Mouse (Mus musculus): ENCODE measurements around the gene Cd151. TPM values are rescaled to one million over a fixed set of nuclear protein-coding genes. Genes with fewer than 3 reads are reported as not detected.
A peak's percentile ranks its signal among the peaks of the same experiment; 100 is the strongest.

Gene Cd151
- total and polyA plus RNA-seq, 2 experiments from 2014 or later, result 12.4 to 55.8 TPM

GRCm38 (mm10) chr7:141469352-141469751 is 2.2 kb downstream of the Cd151 start:
- no peak for TF ChIP-seq CTCF (IDR thresholded peaks at IDR 0.05; ENCODE audit: low read depth)

GRCm38 (mm10) chr7:141469901-141470636 is 2.9 kb downstream of the Cd151 start:
- Histone ChIP-seq H3K9ac (no peak overlapping the region), H3K27ac (ENCODE audit: low read depth, low read length) (peak overlapping the region; percentile 9; the same call in 1 of the 2 replicates), H3K9me3 (ENCODE audit: low read length) (no peaks in the 10 kb centered on the region), H3K27me3 (ENCODE audit: insufficient read depth, low read length) (peaks cover 12% of the 10 kb centered on the region), H3K36me3 (ENCODE audit: insufficient read depth) (peaks cover 23% of the 10 kb centered on the region), H3K4me3 (ENCODE audit: low read depth, low read length) (no peak overlapping the region), H3K4me1 (ENCODE audit: insufficient read depth) (peaks cover 28% of the 10 kb centered on the region), H3K4me2 (ENCODE audit: low read depth) (peak overlapping the region; percentile 72; the same call in 1 of the 2 replicates)
- DNase-seq, result no peak
- no peak for TF ChIP-seq CTCF (IDR thresholded peaks at IDR 0.05; ENCODE audit: low read depth)
- WGBS, result 90% methylated on average over 18 of the region's 18 CpGs
- ATAC-seq, result no peak

More at GRCm38 (mm10) chr7:141469352-141469751, 2.2 kb downstream of the Cd151 start:
- Histone ChIP-seq H3K36me3 (ENCODE audit: insufficient read depth) (peaks cover 23% of the 10 kb centered on the region), H3K27ac (ENCODE audit: low read depth, low read length) (peak overlapping the region; percentile 84; the same call in 1 of the 2 replicates), H3K4me2 (ENCODE audit: low read depth) (peak overlapping the region; percentile 72), H3K9ac (peak overlapping the region; percentile 69), H3K4me1 (ENCODE audit: insufficient read depth) (peaks cover 27% of the 10 kb centered on the region), H3K9me3 (ENCODE audit: low read length) (no peaks in the 10 kb centered on the region), H3K27me3 (ENCODE audit: insufficient read depth, low read length) (peaks cover 18% of the 10 kb centered on the region), H3K4me3 (ENCODE audit: low read depth, low read length) (peak overlapping the region; percentile 62; the same call in 1 of the 2 replicates)
- 87% methylated on average over 6 of the region's 6 CpGs for WGBS
- no peak for DNase-seq
- no peak for ATAC-seq

GRCm38 (mm10) chr7:141470637-141470944 is 3.4 kb downstream of the Cd151 start:
- H3K36me3 ChIP-seq (ENCODE audit: insufficient read depth), result peaks cover 23% of the 10 kb centered on the region
- H3K27me3 ChIP-seq (ENCODE audit: insufficient read depth, low read length), result peaks cover 7% of the 10 kb centered on the region
- DNase-seq (no peak), ATAC-seq (no peak)
- no peak overlapping the region for H3K9ac ChIP-seq
- H3K4me3 ChIP-seq (ENCODE audit: low read depth, low read length), result no peak overlapping the region
- no peak for TF ChIP-seq CTCF (IDR thresholded peaks at IDR 0.05; ENCODE audit: low read depth)
- no peaks in the 10 kb centered on the region for H3K9me3 ChIP-seq (ENCODE audit: low read length)
- H3K4me1 ChIP-seq (ENCODE audit: insufficient read depth), result peaks cover 28% of the 10 kb centered on the region
- no peak overlapping the region for H3K27ac ChIP-seq (ENCODE audit: low read depth, low read length)
- 94% methylated on average over 10 of the region's 10 CpGs for WGBS
- H3K4me2 ChIP-seq (ENCODE audit: low read depth), result no peak overlapping the region

- ATAC-seq, result no peak
- peaks cover under 1% of the 10 kb centered on the region; the same call in 1 of the 2 replicates for H3K27me3 ChIP-seq (ENCODE audit: insufficient read depth, low read length)
- no peak for DNase-seq
- TF ChIP-seq CTCF (IDR thresholded peaks at IDR 0.05; ENCODE audit: low read depth), result no peak
- peaks cover 23% of the 10 kb centered on the region for H3K36me3 ChIP-seq (ENCODE audit: insufficient read depth)
- no peak overlapping the region for H3K9ac ChIP-seq
- no peaks in the 10 kb centered on the region for H3K9me3 ChIP-seq (ENCODE audit: low read length)
- H3K4me1 ChIP-seq (ENCODE audit: insufficient read depth), result peaks cover 28% of the 10 kb centered on the region
- H3K4me2 ChIP-seq (ENCODE audit: low read depth), result no peak overlapping the region
- H3K27ac ChIP-seq (ENCODE audit: low read depth, low read length), result no peak overlapping the region
- WGBS, result 88% methylated on average over 1 of the region's 1 CpGs
- H3K4me3 ChIP-seq (ENCODE audit: low read depth, low read length), result no peak overlapping the region
These were observed 4.0 kb downstream of the Cd151 start for GRCm38 (mm10) chr7:141471236-141471635.

GRCm38 (mm10) chr7:141472226-141472625 is 5.0 kb downstream of the Cd151 start:
- peaks cover 23% of the 10 kb centered on the region for H3K4me1 ChIP-seq (ENCODE audit: insufficient read depth)
- H3K36me3 ChIP-seq (ENCODE audit: insufficient read depth), result peaks cover 23% of the 10 kb centered on the region
- 82% methylated on average over 6 of the region's 6 CpGs for WGBS

GRCm38 (mm10) chr7:141472763-141473162 is 5.6 kb downstream of the Cd151 start:
- no peak overlapping the region for H3K9ac ChIP-seq
- no peak overlapping the region for H3K4me2 ChIP-seq (ENCODE audit: low read depth)
- H3K9me3 ChIP-seq (ENCODE audit: low read length), result no peaks in the 10 kb centered on the region
- H3K4me1 ChIP-seq (ENCODE audit: insufficient read depth), result peaks cover 22% of the 10 kb centered on the region
- H3K27me3 ChIP-seq (ENCODE audit: insufficient read depth, low read length), result no peaks in the 10 kb centered on the region
- H3K36me3 ChIP-seq (ENCODE audit: insufficient read depth), result peaks cover 23% of the 10 kb centered on the region
- H3K4me3 ChIP-seq (ENCODE audit: low read depth, low read length), result no peak overlapping the region
- ATAC-seq, result no peak
- DNase-seq, result no peak
- 88% methylated on average over 6 of the region's 6 CpGs for WGBS
- TF ChIP-seq CTCF (IDR thresholded peaks at IDR 0.05; ENCODE audit: low read depth), result no peak
- no peak overlapping the region for H3K27ac ChIP-seq (ENCODE audit: low read depth, low read length)

More at GRCm38 (mm10) chr7:141472226-141472625, 5.0 kb downstream of the Cd151 start:
- H3K4me3 ChIP-seq (ENCODE audit: low read depth, low read length), result no peak overlapping the region
- ATAC-seq (no peak), DNase-seq (no peak)
- H3K27ac ChIP-seq (ENCODE audit: low read depth, low read length), result no peak overlapping the region
- H3K4me2 ChIP-seq (ENCODE audit: low read depth), result no peak overlapping the region
- no peak for TF ChIP-seq CTCF (IDR thresholded peaks at IDR 0.05; ENCODE audit: low read depth)
- H3K27me3 ChIP-seq (ENCODE audit: insufficient read depth, low read length), result no peaks in the 10 kb centered on the region
- no peaks in the 10 kb centered on the region for H3K9me3 ChIP-seq (ENCODE audit: low read length)
- no peak overlapping the region for H3K9ac ChIP-seq

- Histone ChIP-seq H3K27ac (ENCODE audit: low read depth, low read length) (no peak overlapping the region), H3K36me3 (ENCODE audit: insufficient read depth) (peaks cover 23% of the 10 kb centered on the region), H3K9me3 (ENCODE audit: low read length) (no peaks in the 10 kb centered on the region), H3K4me1 (ENCODE audit: insufficient read depth) (peaks cover 12% of the 10 kb centered on the region), H3K4me2 (ENCODE audit: low read depth) (peak overlapping the region; percentile 71), H3K4me3 (ENCODE audit: low read depth, low read length) (peak overlapping the region; percentile 69), H3K9ac (peak overlapping the region; percentile 91), H3K27me3 (ENCODE audit: insufficient read depth, low read length) (no peaks in the 10 kb centered on the region)
- 9% methylated on average over 5 of the region's 5 CpGs for WGBS
- DNase-seq (no peak), ATAC-seq (no peak)
- no peak for TF ChIP-seq CTCF (IDR thresholded peaks at IDR 0.05; ENCODE audit: low read depth)
These were observed 7.0 kb downstream of the Cd151 start for GRCm38 (mm10) chr7:141474160-141474559.
